Mouse (Mus musculus): ENCODE measurements at regions not wholly inside any gene's neighbourhood (a gene's known extent, or its start where the extent isn't known, plus 50 kb on each side); places are given as distances from the start of the nearest gene placed in this dataset.
A peak's percentile ranks its signal among the peaks of the same experiment; 100 is the strongest.

DNA sequence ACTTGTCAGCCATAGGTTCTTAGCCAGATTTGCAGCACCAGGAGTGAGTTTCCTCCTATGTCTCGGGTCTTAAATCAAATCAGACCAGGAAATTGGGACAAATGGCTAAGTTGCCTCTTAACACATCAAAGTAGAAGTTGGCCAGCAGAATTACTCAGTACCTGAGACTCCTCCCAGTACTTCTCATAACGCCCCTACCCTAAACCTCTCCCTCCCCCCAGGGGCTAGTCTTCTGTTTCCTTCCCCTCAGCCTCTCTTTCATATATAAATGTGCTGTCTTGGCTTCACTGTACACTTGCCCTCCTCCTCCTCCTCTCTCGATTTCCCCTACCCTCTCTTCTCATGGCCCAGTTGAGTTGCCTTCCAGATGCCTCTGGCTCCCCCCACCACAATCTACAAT, 79.9 kb upstream of the Sox13 start:
- Histone ChIP-seq H3K9ac (no peak overlapping the region), H3K27me3 (no peaks in the 10 kb centered on the region)
- 64% methylated on average over 3 of the region's 3 CpGs for WGBS

DNA sequence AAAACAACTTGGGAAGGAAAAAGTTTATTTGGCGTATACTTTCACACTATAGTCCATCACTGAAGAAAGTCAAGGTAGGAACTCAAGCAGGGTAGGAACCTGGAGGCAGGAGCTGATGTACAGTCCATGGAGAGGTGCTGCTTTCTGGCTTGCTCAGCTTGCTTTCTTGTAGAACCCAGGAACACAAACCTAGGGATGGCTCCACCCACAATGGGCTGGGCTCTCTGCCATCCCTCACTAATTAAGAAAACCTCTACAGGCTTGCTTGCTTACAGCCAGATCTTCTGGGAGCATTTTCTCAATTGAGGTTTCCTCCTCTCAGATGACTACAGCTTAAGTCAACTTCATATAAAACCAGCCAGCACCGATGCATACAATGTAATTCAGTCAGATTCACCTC, 79.2 kb upstream of the Sox13 start:
- Histone ChIP-seq H3K27me3 (no peaks in the 10 kb centered on the region), H3K4me2 (replicated peaks) (no peak overlapping the region), H3K4me3 (no peak overlapping the region), H3K4me1 (no peaks in the 10 kb centered on the region), H3K36me3 (no peaks in the 10 kb centered on the region), H3K27ac (no peak overlapping the region), H3K9me3 (no peaks in the 10 kb centered on the region), H3K9ac (no peak overlapping the region)
- no peak for ATAC-seq (ENCODE audit: insufficient number of reproducible peaks, insufficient read depth, low FRiP score, low TSS enrichment)
- WGBS, result 94% methylated on average over 2 of the region's 2 CpGs

More for the DNA sequence above, 79.9 kb upstream of the Sox13 start:
- Histone ChIP-seq H3K4me2 (replicated peaks) (no peak overlapping the region), H3K9me3 (no peaks in the 10 kb centered on the region), H3K27ac (no peak overlapping the region), H3K4me3 (no peak overlapping the region), H3K4me1 (no peaks in the 10 kb centered on the region), H3K36me3 (no peaks in the 10 kb centered on the region)
- ATAC-seq (ENCODE audit: insufficient number of reproducible peaks, insufficient read depth, low FRiP score, low TSS enrichment), result no peak

DNA sequence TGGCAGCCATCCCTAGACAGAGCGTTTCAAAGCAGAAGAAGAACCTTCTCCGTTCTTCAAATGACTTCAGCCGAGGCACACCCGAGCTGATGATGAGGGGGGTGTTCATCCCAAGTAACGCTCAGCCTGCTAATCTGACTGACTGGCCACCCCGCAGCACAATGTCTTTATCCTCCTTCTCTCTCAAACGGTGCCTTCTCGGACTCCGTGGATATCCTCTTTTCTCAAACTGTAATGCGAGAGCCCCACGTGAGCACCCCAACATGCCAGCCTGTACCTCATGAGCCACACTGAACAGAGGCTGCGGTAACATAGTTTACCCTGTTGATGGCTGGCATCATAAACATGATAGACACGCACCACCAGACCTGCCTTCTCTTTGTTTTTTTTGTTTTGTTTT, 76.8 kb upstream of the Sox13 start:
- no peak overlapping the region for H3K4me3 ChIP-seq
- no peaks in the 10 kb centered on the region for H3K4me1 ChIP-seq
- H3K9me3 ChIP-seq, result no peaks in the 10 kb centered on the region
- 53% methylated on average over 13 of the region's 13 CpGs for WGBS
- no peak overlapping the region for H3K4me2 ChIP-seq (replicated peaks)
- H3K9ac ChIP-seq, result no peak overlapping the region
- ATAC-seq (ENCODE audit: insufficient number of reproducible peaks, insufficient read depth, low FRiP score, low TSS enrichment), result no peak
- no peaks in the 10 kb centered on the region for H3K36me3 ChIP-seq
- no peaks in the 10 kb centered on the region for H3K27me3 ChIP-seq
- H3K27ac ChIP-seq, result 0 out of 2 replicates have a peak overlapping the region, but pooled peaks have one; percentile 30

DNA sequence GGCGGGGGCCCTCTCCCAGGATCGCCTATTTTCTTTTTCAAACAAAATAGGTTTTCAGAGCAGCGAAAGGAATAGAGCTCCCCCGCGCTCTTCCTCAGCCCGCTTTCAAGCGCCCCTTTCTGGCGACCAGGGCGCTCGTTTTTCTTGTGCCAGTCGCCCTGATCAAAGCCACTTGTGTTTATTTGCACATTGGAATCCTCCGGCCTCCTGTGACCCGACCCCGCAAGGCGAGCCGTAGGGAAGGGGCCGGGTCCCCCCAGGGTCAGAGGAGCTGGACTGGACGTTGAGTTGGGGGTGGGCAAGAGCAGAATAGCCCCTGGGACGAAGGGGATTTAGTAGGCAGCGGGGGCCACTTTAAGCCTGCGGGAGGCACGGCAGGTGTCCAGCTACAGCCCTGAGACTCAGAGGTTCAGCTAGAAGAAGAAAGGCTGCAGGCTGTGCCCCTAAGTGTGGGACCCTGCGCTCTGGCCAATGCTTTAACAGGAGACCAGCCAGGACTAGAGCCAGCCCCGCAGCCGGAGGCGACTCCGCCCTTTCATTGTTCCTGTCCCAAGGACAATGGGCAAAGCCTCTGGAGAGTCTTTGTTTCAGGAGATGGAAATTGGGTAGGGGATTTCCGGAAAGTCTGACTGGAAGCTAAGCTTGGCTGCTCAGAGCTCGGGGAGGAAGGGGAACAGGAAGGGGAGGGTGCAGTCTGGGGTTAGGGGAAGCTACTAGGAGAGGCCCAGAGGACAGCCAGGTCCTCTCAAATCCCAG, 69.0 kb upstream of the Sox13 start:
- peak overlapping the region; percentile 86 for H3K27ac ChIP-seq
- peak overlapping the region; percentile 34 for H3K4me3 ChIP-seq
- ATAC-seq (ENCODE audit: insufficient number of reproducible peaks, insufficient read depth, low FRiP score, low TSS enrichment), result peak; percentile 64
- WGBS, result under 1% methylated on average over 29 of the region's 29 CpGs
- peak overlapping the region; percentile 55 for H3K9ac ChIP-seq
- H3K36me3 ChIP-seq, result no peaks in the 10 kb centered on the region
- H3K27me3 ChIP-seq, result no peaks in the 10 kb centered on the region
- no peaks in the 10 kb centered on the region for H3K9me3 ChIP-seq
- H3K4me2 ChIP-seq (replicated peaks), result peak overlapping the region; percentile 75
- peaks cover 21% of the 10 kb centered on the region for H3K4me1 ChIP-seq

DNA sequence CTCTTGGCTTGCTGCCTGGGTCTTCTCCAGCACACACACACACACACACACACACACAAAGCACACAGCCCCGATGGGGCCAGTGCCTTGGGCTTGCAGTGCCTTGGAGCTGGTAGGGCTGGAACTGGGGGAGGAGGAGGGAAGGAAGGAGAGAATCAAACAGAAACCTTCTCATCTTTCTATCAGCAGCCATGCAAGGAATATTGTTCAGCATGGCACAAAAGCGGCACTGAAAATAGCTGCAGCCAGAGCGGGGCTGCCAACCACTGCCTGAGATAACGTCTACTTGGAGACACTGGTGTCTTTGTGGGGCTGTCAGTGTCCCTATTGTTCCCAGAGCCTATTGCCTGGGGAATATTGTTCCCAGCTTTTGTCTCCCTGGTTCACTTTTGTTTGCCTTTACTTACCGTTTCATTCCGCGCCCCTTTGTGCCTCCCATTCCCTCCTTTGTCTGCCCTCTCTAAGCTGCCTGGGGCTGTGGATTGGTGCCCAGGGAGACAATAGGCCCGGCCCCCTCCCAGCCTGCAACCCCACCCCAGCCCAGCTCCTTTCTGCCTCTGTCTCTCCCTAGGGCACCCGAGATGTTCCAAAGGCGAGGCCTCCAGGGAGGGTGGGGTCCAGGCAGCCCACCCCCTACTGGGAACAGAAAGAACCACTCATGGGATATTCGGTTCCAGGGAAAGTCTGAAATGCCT, 68.3 kb upstream of the Sox13 start:
- Histone ChIP-seq H3K4me3 (peak overlapping the region; percentile 34), H3K27me3 (no peaks in the 10 kb centered on the region), H3K4me2 (replicated peaks) (peak overlapping the region; percentile 75), H3K4me1 (peaks cover 21% of the 10 kb centered on the region), H3K9ac (peak overlapping the region; percentile 55), H3K9me3 (no peaks in the 10 kb centered on the region), H3K27ac (peak overlapping the region; percentile 86), H3K36me3 (no peaks in the 10 kb centered on the region)
- 3% methylated on average over 11 of the region's 11 CpGs for WGBS
- peak; percentile 73 for ATAC-seq (ENCODE audit: insufficient number of reproducible peaks, insufficient read depth, low FRiP score, low TSS enrichment)

DNA sequence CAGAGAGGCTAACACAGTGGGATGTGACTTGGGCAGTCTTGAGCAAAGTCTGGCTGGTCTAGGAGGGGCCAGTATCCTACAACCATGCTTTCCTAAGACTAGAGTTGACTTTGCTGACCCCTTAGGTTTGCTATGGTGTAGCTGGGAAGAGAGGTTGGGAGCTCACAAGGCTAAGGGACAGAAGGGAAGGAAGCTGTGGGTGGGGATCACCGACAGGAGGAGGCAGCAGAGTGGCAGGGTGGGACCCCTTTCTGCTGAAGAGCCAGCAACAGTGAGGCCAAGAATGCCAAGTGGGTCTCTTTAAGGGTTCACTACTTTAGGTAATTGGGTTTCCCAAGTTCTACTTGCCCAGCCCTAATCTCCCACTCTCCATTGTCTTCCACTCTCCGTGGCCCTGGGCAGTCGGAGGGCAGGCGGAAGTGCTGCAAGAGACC, 67.7 kb upstream of the Sox13 start:
- H3K4me2 ChIP-seq (replicated peaks), result peak overlapping the region; percentile 75
- H3K9ac ChIP-seq, result no peak overlapping the region
- ATAC-seq (ENCODE audit: insufficient number of reproducible peaks, insufficient read depth, low FRiP score, low TSS enrichment), result 0 out of 2 replicates have a peak, but pooled peaks have one; percentile 9
- H3K27me3 ChIP-seq, result no peaks in the 10 kb centered on the region
- H3K9me3 ChIP-seq, result no peaks in the 10 kb centered on the region
- 22% methylated on average over 4 of the region's 4 CpGs for WGBS
- H3K4me1 ChIP-seq, result peaks cover 21% of the 10 kb centered on the region
- H3K36me3 ChIP-seq, result no peaks in the 10 kb centered on the region
- H3K4me3 ChIP-seq, result peak overlapping the region; percentile 34; the same call in 1 of the 2 replicates
- peak overlapping the region; percentile 86 for H3K27ac ChIP-seq

DNA sequence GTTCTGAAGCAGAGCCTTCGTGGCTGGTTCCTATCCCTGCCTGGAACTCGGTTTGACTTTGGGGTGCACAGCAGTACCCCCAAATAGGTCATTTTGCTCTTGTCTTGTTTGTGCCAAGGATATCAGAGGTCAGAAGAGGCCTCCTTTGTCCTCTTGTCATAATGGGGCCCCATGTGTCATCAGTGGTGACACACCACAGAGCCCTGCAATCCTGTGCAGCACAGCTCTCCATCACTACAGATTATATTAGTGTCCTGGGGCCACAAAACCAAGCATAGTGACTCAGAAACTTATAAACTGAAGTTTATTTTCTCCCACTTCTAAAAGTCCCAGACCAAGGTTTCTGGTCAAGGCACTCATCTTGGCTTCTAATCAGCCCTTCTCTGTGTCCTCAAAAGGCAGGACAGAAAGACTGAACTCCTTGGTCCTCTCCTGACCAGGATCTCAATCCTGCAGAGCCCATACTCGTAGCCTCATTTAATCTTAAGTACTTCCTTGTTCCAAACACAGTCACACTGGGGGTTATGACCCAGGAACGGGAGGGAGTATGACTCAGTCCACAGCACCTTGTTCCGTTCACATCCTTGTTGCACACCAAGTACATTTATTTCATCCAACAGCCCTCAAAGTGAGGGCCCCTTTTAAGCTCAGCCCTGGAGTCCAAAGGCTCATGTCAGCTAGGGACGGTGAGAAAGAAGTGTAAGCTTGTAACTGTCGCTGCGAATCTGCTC, 63.2 kb upstream of the Sox13 start:
- no peaks in the 10 kb centered on the region for H3K27me3 ChIP-seq
- H3K9me3 ChIP-seq, result no peaks in the 10 kb centered on the region
- H3K9ac ChIP-seq, result no peak overlapping the region
- WGBS, result 81% methylated on average over 8 of the region's 8 CpGs
- no peak overlapping the region for H3K4me2 ChIP-seq (replicated peaks)
- H3K4me1 ChIP-seq, result peaks cover 8% of the 10 kb centered on the region
- no peak overlapping the region for H3K27ac ChIP-seq
- no peak overlapping the region for H3K4me3 ChIP-seq
- ATAC-seq (ENCODE audit: insufficient number of reproducible peaks, insufficient read depth, low FRiP score, low TSS enrichment), result no peak
- H3K36me3 ChIP-seq, result no peaks in the 10 kb centered on the region

DNA sequence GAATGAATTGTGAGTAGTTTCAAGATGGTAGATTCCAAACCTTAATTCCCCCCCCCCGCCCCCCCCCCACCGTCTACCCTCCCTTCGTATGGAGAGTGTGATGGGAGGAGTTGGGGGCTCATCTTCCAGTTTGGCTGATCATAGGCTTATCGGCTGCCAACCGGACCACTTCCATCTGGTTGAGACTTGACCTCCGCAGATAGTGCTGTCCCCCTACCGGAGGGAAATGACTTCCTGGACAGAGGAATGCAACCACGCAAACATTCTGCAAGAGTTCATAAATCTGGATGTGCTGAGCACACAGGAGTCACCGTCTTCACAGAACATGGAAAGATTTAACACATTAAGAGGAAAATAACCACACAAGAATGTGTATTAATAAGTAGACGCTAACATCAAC, 62.2 kb upstream of the Sox13 start:
- H3K36me3 ChIP-seq, result no peaks in the 10 kb centered on the region
- ATAC-seq (ENCODE audit: insufficient number of reproducible peaks, insufficient read depth, low FRiP score, low TSS enrichment), result no peak
- H3K27me3 ChIP-seq, result no peaks in the 10 kb centered on the region
- H3K9me3 ChIP-seq, result no peaks in the 10 kb centered on the region
- no peak overlapping the region for H3K4me2 ChIP-seq (replicated peaks)
- H3K27ac ChIP-seq, result no peak overlapping the region
- H3K4me1 ChIP-seq, result no peaks in the 10 kb centered on the region
- H3K4me3 ChIP-seq, result no peak overlapping the region
- no peak overlapping the region for H3K9ac ChIP-seq
- WGBS, result 54% methylated on average over 10 of the region's 10 CpGs

DNA sequence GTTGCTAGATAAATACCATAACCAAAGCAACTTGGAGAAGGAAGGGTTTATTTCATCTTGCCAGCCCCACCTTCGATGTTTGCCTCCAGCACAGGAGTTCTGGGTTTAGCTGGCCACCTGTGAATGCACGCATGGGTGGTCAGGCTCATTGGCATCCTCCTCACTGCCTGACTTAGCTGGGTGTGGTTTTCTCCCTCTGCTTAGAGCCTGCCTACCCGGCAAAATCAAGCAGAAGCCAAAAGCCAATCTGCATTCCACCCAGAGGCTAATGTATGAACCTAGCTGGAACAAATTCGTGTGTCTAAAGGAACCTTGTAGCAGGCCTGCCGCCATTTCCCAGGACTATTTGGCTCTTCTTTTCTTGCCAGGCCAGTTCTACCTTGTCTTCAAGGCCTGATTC, 58.7 kb upstream of the Sox13 start:
- H3K27me3 ChIP-seq, result no peaks in the 10 kb centered on the region
- H3K4me3 ChIP-seq, result no peak overlapping the region
- no peaks in the 10 kb centered on the region for H3K4me1 ChIP-seq
- 51% methylated on average over 5 of the region's 5 CpGs for WGBS
- H3K9me3 ChIP-seq, result no peaks in the 10 kb centered on the region
- no peak overlapping the region for H3K27ac ChIP-seq
- no peak overlapping the region for H3K4me2 ChIP-seq (replicated peaks)
- ATAC-seq (ENCODE audit: insufficient number of reproducible peaks, insufficient read depth, low FRiP score, low TSS enrichment), result no peak
- H3K9ac ChIP-seq, result no peak overlapping the region
- no peaks in the 10 kb centered on the region for H3K36me3 ChIP-seq

DNA sequence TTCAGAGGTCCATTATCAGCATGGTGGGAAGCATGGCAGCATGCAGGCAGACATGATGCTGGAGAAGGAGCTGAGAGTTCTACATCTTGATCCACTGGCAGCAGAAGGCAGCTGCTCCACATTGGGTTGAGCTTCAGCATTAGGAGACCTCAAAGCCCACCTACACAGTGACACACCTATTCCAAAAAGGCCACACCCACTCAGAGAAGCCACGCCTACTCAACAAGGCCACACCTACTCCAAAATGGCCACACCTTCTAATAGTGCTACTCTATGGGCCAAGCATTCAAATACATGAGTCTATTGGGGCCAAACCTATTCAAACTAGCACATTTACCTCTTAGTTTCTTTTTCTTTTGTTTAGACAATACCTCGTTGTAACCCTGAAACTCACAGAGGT, 50.4 kb upstream of the Sox13 start:
- Histone ChIP-seq H3K9ac (no peak overlapping the region), H3K36me3 (no peaks in the 10 kb centered on the region), H3K4me3 (no peak overlapping the region), H3K27ac (no peak overlapping the region), H3K4me2 (replicated peaks) (no peak overlapping the region), H3K27me3 (no peaks in the 10 kb centered on the region), H3K4me1 (no peaks in the 10 kb centered on the region), H3K9me3 (no peaks in the 10 kb centered on the region)
- ATAC-seq (ENCODE audit: insufficient number of reproducible peaks, insufficient read depth, low FRiP score, low TSS enrichment), result no peak
- 67% methylated on average over 2 of the region's 2 CpGs for WGBS
